Mouse (Mus musculus) G1E (cell line): ENCODE results near the gene Gck.
"Not testable (repeated sequence)": the region's sequence is repeated elsewhere in the genome, so short reads cannot be mapped to it uniquely, and the experiment has no call there.

Experiments
- CTCF ChIP-seq: IDR thresholded peaks from 2 replicates; pipeline ENCODE4 v1.5.1; 2012; ENCODE audit warnings: low read depth, low read length, inconsistent platforms, mixed read lengths
- GATA1 ChIP-seq: IDR thresholded peaks from 2 replicates; pipeline ENCODE4 v1.6.1; 2012; ENCODE audit warnings: borderline replicate concordance, low read length, inconsistent platforms, mixed read lengths
- TAL1 ChIP-seq: conservative IDR thresholded peaks from 2 replicates; pipeline ENCODE4 v1.6.1; 2012; ENCODE audit warnings: low read depth, low read length, inconsistent platforms, mixed read lengths

GRCm38 (mm10) chr11:5934531-5934930 is 15.3 kb downstream of the Gck start:
- TF ChIP-seq GATA1, CTCF, TAL1: not testable (repeated sequence)
